Mouse (Mus musculus): Measurements from ENCODE around the gene A030003K21Rik.

A030003K21Rik gene

DNA sequence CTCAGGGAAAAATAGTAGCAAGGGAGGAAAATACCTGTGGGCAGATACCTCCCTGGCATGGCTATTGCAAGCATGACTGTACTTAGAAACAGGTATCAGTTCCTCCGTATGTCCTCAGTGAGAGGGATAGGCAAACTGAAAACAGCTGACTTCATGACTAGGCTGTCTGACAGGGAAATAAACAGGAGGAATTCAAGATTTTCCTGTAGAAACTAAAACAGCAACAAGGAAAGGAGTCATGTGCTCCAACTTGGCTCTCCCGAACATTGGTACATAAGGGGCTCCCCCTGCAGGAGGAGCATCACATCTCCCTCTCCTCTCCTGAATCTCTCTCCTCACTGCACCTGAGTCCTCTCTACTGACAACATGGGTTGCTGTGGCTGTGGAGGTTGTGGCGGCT lies 30.2 kb downstream of the A030003K21Rik start, which contains the start of gene A030005L19Rik:
Gene A030005L19Rik (plus strand): TSS at position 301 of the 400 bp plus-strand sequence.
- DNase-seq (ENCODE audit: low read depth, low spot score) = no peak

GRCm38 (mm10) chr1:82905886-82906285 lies 37.3 kb downstream of the A030003K21Rik start:
- no peak for DNase-seq (ENCODE audit: low read depth, low spot score)

DNA sequence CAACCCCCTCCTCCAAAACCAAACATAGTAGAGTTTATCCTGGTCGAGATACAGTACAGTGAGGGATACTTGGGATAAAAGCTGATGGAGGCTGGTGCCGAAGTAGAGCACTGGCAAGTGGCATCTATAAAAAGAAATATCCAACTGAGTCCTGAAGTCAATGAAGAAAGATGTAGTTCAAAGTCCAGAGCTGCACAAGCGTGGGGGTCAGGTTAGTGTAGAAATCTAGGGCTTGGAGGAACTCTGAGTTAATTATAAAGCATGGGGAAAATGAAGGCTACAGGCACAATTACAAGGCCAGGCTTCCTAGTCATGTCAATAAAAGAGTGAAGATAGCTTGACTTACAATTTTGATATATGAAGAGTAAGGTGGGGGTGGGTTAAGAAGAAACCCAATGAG lies 42.0 kb downstream of the A030003K21Rik start:
- no peak for DNase-seq (ENCODE audit: low read depth, low spot score)

DNA sequence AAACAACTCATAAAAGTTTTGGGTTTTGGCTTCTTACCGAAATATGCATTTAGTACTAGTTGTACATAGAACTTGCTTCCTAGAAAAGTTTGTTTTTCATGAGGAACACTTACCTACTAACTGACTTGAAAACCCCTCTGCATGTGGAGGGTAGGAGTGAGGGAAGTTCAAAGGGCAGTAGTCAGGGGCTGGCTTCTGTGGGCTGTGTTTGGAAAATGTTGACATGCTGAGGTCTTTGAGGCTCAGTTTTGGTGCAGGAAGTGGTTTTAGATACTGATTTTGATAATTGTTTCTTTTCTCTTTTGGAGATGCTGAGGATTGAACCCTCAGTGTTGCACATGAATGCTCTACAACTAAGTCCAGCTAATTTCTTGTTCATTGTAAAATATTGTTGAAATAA lies 42.6 kb downstream of the A030003K21Rik start:
- DNase-seq (ENCODE audit: low read depth, low spot score) = no peak

DNA sequence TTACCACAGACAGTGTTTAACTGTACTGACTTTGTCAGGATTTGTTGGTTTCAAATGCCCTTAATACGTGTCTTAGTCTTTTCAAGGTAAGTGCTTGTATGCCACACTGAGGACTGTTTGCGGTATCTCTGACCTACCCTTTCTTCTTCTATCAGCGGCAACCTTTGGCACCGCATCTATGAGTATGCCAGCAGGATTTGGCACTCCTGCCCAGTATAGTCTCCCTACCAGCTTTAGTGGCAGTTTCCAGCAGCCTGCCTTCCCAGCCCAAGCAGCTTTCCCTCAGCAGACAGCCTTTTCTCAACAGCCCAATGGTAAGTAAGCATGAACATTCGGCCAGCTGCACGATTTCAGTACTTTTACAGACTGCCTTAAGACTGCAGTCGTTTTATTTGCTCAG lies 49.9 kb downstream of the A030003K21Rik start:
- no peak for DNase-seq (ENCODE audit: low read depth, low spot score)

Data from telencephalon, adult 2 months (tissue).